Comparison of ENCODE assay signal across 19 mouse cellular contexts in the genomic region with DNA sequence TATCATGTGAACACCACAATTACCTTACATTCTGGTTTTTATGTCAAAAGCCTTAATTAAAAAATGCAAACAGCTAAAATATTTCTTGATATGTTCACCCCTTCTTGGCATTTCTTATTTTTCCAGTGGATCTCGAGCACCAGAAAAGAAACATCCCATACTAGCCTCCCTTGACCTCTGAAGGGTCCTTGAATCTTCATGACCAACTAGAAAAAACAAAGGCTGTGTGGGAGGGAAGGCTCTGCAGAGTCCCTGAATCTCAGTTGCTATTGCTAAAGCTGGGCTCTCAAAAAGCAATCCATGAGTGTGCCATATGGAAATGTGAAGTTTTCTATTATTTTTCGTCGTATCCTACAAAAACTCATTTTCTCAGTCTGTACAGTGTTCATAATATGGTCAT.
A peak's percentile ranks its signal among the peaks of the same experiment; 100 is the strongest.
DNase-seq lines count a peak whose midpoint lies in the region; ATAC-seq lines count a peak whose summit lies in the region.
"Had no signal": no experiment of that assay in that cellular context is flagged by ENCODE, and none has a peak within 500 bp of the region (broad histone marks: within the 10 kb centered on the region; RNA-seq: fewer than 3 reads in every experiment).

No protein-coding gene starts in this region.

- ATAC-seq in midbrain, embryonic 11.5 days (ENCODE audit: low FRiP score), result no peak
- ATAC-seq in forebrain, embryonic 13.5 days, result no peak
- no peak for ATAC-seq in hindbrain, embryonic 15.5 days (ENCODE audit: low FRiP score, low read depth)
- no peak for ATAC-seq in inflammation-experienced regulatory T-cells, adult 6 months
- no peak for ATAC-seq in heart, embryonic 12.5 days (ENCODE audit: insufficient number of reproducible peaks, low FRiP score)
- ATAC-seq: intestine, postnatal 0 days; lung, postnatal 0 days had no signal

- peak overlapping the region; percentile 57 for H3K27ac ChIP-seq in midbrain, embryonic 10.5 days (replicated peaks)
- H3K27ac ChIP-seq in midbrain, embryonic 11.5 days (ENCODE audit: low read depth, low read length), result no peak overlapping the region
- H3K27ac ChIP-seq in forebrain, embryonic 13.5 days, result peak overlapping the region; percentile 36; the same call in 1 of the 2 replicates
- peak overlapping the region; percentile 59; the same call in 1 of the 2 replicates for H3K27ac ChIP-seq in hindbrain, embryonic 15.5 days (replicated peaks)
- H3K27ac ChIP-seq in heart, embryonic 12.5 days (ENCODE audit: poor library complexity, severe bottlenecking), result no peak overlapping the region
- H3K27ac ChIP-seq: embryonic facial prominence, embryonic 10.5 days; gastrocnemius, adult 2 months; heart, embryonic 13.5 days; limb, embryonic 15.5 days; neural tube, embryonic 12.5 days had no signal

- 92% methylated on average over 3 of the region's 3 CpGs for WGBS in midbrain, embryonic 10.5 days
- 87% methylated on average over 3 of the region's 3 CpGs for WGBS in midbrain, embryonic 11.5 days
- WGBS in forebrain, embryonic 13.5 days, result 70% methylated on average over 3 of the region's 3 CpGs
- whole genome bisulfite sequencing in hindbrain, embryonic 15.5 days, result 79% methylated on average over 3 of the region's 3 CpGs
- WGBS in heart, embryonic 12.5 days, result 69% methylated on average over 3 of the region's 3 CpGs

- peaks cover 33% of the 10 kb centered on the region for H3K4me1 ChIP-seq in midbrain, embryonic 10.5 days
- H3K4me1 ChIP-seq in midbrain, embryonic 11.5 days (ENCODE audit: control insufficient read depth, insufficient read depth, low read length), result peaks cover 19% of the 10 kb centered on the region
- H3K4me1 ChIP-seq in forebrain, embryonic 13.5 days, result peaks cover 23% of the 10 kb centered on the region
- peaks cover 14% of the 10 kb centered on the region for H3K4me1 ChIP-seq in hindbrain, embryonic 15.5 days (replicated peaks)
- no peaks in the 10 kb centered on the region for H3K4me1 ChIP-seq in heart, embryonic 12.5 days (replicated peaks)
- H3K4me1 ChIP-seq: heart, embryonic 13.5 days had no signal

- no peak for DNase-seq in midbrain, embryonic 10.5 days (ENCODE audit: low spot score)
- DNase-seq in midbrain, embryonic 11.5 days (ENCODE audit: low spot score, missing footprints), result no peak
- DNase-seq in lung, postnatal 14 days, result no peak
- DNase-seq: cerebellum, adult 2 months; gastrocnemius, adult 2 months; heart, postnatal 4 days; kidney, postnatal 14 days; thymus, adult 18-20 months had no signal

- H3K36me3 ChIP-seq in midbrain, embryonic 10.5 days, result no peaks in the 10 kb centered on the region
- H3K36me3 ChIP-seq in midbrain, embryonic 11.5 days (ENCODE audit: control insufficient read depth, insufficient read depth, low read length), result no peaks in the 10 kb centered on the region
- peaks cover 3% of the 10 kb centered on the region; the same call in 1 of the 2 replicates for H3K36me3 ChIP-seq in forebrain, embryonic 13.5 days (ENCODE audit: poor library complexity, severe bottlenecking)
- no peaks in the 10 kb centered on the region for H3K36me3 ChIP-seq in hindbrain, embryonic 15.5 days
- H3K36me3 ChIP-seq in heart, embryonic 12.5 days, result no peaks in the 10 kb centered on the region
- H3K36me3 ChIP-seq: embryonic facial prominence, embryonic 10.5 days; heart, embryonic 13.5 days; limb, embryonic 15.5 days; neural tube, embryonic 12.5 days had no signal

- H3K4me3 ChIP-seq in midbrain, embryonic 10.5 days, result no peak overlapping the region
- no peak overlapping the region for H3K4me3 ChIP-seq in midbrain, embryonic 11.5 days (ENCODE audit: low read depth, low read length)
- H3K4me3 ChIP-seq in forebrain, embryonic 13.5 days, result no peak overlapping the region
- H3K4me3 ChIP-seq in hindbrain, embryonic 15.5 days, result no peak overlapping the region
- no peak overlapping the region for H3K4me3 ChIP-seq in heart, embryonic 12.5 days
- H3K4me3 ChIP-seq: embryonic facial prominence, embryonic 10.5 days; gastrocnemius, adult 2 months; heart, embryonic 13.5 days; layer of hippocampus, adult 2 months; limb, embryonic 15.5 days; neural tube, embryonic 12.5 days had no signal

- H3K9me3 ChIP-seq in midbrain, embryonic 10.5 days (replicated peaks), result peaks cover 7% of the 10 kb centered on the region
- no peaks in the 10 kb centered on the region; the same call in 1 of the 2 replicates for H3K9me3 ChIP-seq in midbrain, embryonic 11.5 days (ENCODE audit: control insufficient read depth, low read length)
- peaks cover 7% of the 10 kb centered on the region; the same call in 1 of the 2 replicates for H3K9me3 ChIP-seq in forebrain, embryonic 13.5 days (replicated peaks)
- H3K9me3 ChIP-seq in hindbrain, embryonic 15.5 days, result peaks cover 7% of the 10 kb centered on the region; the same call in 1 of the 2 replicates
- H3K9me3 ChIP-seq in heart, embryonic 12.5 days (replicated peaks), result peaks cover 7% of the 10 kb centered on the region; the same call in 1 of the 2 replicates
- H3K9me3 ChIP-seq: limb, embryonic 15.5 days had no signal

- no peak overlapping the region for H3K9ac ChIP-seq in midbrain, embryonic 11.5 days (ENCODE audit: low read length)
- no peak overlapping the region for H3K9ac ChIP-seq in forebrain, embryonic 13.5 days
- no peak overlapping the region for H3K9ac ChIP-seq in hindbrain, embryonic 15.5 days
- no peak overlapping the region for H3K9ac ChIP-seq in heart, embryonic 12.5 days
- H3K9ac ChIP-seq: heart, embryonic 13.5 days; limb, embryonic 15.5 days; neural tube, embryonic 12.5 days had no signal

- H3K27me3 ChIP-seq in midbrain, embryonic 10.5 days (ENCODE audit: low read depth, poor library complexity, severe bottlenecking), result no peaks in the 10 kb centered on the region
- H3K27me3 ChIP-seq in midbrain, embryonic 11.5 days (ENCODE audit: control insufficient read depth, insufficient read depth, low read length), result no peaks in the 10 kb centered on the region
- no peaks in the 10 kb centered on the region for H3K27me3 ChIP-seq in forebrain, embryonic 13.5 days
- no peaks in the 10 kb centered on the region for H3K27me3 ChIP-seq in hindbrain, embryonic 15.5 days
- no peaks in the 10 kb centered on the region for H3K27me3 ChIP-seq in heart, embryonic 12.5 days (replicated peaks)
- H3K27me3 ChIP-seq: heart, embryonic 13.5 days; limb, embryonic 15.5 days; neural tube, embryonic 12.5 days had no signal

- no peak overlapping the region for H3K4me2 ChIP-seq in midbrain, embryonic 11.5 days
- H3K4me2 ChIP-seq in forebrain, embryonic 13.5 days, result no peak overlapping the region
- H3K4me2 ChIP-seq in hindbrain, embryonic 15.5 days, result no peak overlapping the region
- H3K4me2 ChIP-seq in heart, embryonic 12.5 days, result no peak overlapping the region
- H3K4me2 ChIP-seq: heart, embryonic 13.5 days; limb, embryonic 15.5 days; neural tube, embryonic 12.5 days had no signal

Comparison
In these comparisons a context has a peak if more than half of its experiments do, and no peak if none do; other contexts are left out.
1. H3K27ac ChIP-seq: peak in midbrain, embryonic 10.5 days (single experiment), forebrain, embryonic 13.5 days (single experiment) and hindbrain, embryonic 15.5 days (single experiment); none in midbrain, embryonic 11.5 days (single experiment) and heart, embryonic 12.5 days (single experiment).